Comparison of ENCODE assay signal across 8 mouse cellular contexts in genomic region chrX:93631657-93632449, GRCm38 (mm10). TPM values are rescaled to one million over a fixed set of nuclear protein-coding genes. Genes with fewer than 3 reads are reported as not detected.
A peak's percentile ranks its signal among the peaks of the same experiment; 100 is the strongest.
DNase-seq lines count a peak whose midpoint lies in the region; ATAC-seq lines count a peak whose summit lies in the region.

TSS of gene Pola1 (minus strand) at chrX:93632155.

- peak; percentile 97 for ATAC-seq in common myeloid progenitor, adult 5-6 weeks (replicated peaks; ENCODE audit: low read depth, poor library complexity, severe bottlenecking)
- peak; percentile 97 for ATAC-seq in megakaryocyte progenitor cell, adult 5-6 weeks (replicated peaks; ENCODE audit: poor library complexity)

- DNase-seq in ZHBTc4 (ENCODE audit: low read depth, low spot score): peak; percentile 95
- DNase-seq in gastrocnemius, adult 8-10 months (ENCODE audit: low spot score in 2 of 2): peak; percentile 76 to 82
- peak; percentile 82 for DNase-seq in induced T-regulatory cell, adult 2 months (ENCODE audit: low read depth)
- DNase-seq in left cerebral cortex, adult 9 months (ENCODE audit: low spot score in 2 of 2): peak; percentile 75 to 77
- peak; percentile 74 for DNase-seq in right cerebral cortex, postnatal 14 days
- peak; percentile 62 to 86 for DNase-seq in urinary bladder, postnatal 36 days (ENCODE audit: low spot score in 2 of 2)

RNA-seq across cellular contexts. Expression of gene Pola1, which starts in this region (rescaled TPM):
- 144 and 170 TPM in 2 replicates for total RNA-seq in common myeloid progenitor, adult 5-6 weeks (2017)
- total RNA-seq in gastrocnemius, adult 8-10 months (2022): 1 to 10 TPM; 1.3 to 2.9 (median 1.6) TPM
- 68.0 and 68.9 TPM in 2 replicates for total RNA-seq in megakaryocyte progenitor cell, adult 5-6 weeks (2015)
- total RNA-seq in megakaryocyte progenitor cell, adult 5-6 weeks (2017): 114 and 142 TPM in 2 replicates

Comparison
In these comparisons a context has a peak if more than half of its experiments do, and no peak if none do; other contexts are left out.
1. Peak in every context shown above with its lines: DNase-seq and ATAC-seq.
2. RNA of gene Pola1 (total RNA-seq): 144 to 170 TPM in common myeloid progenitor, adult 5-6 weeks and 68.0 to 142 TPM in megakaryocyte progenitor cell, adult 5-6 weeks; 1.3 to 2.9 TPM in gastrocnemius, adult 8-10 months; every median in the first group is over 10 times any median in the second.